Mouse (Mus musculus) intestine, embryonic 16.5 days (tissue): ENCODE data around the gene Ly6g6c. TPM values are rescaled to one million over a fixed set of nuclear protein-coding genes. Genes with fewer than 3 reads are reported as not detected.
A peak's percentile ranks its signal among the peaks of the same experiment; 100 is the strongest.

Experiments
- ATAC-seq: fragments of 200-750 bp; cut with Nextera tagmentation; 2 replicates; pipeline ENCODE4 v1.8.0; 2017; ENCODE audit warnings: moderate TSS enrichment, moderate library complexity
- H3K27ac ChIP-seq: fragments of 300-500 bp; sonication (generic); 2 replicates; pipeline ENCODE4 v1.5.1; 2014; ENCODE audit warnings: mild to moderate bottlenecking, low read length
- H3K27me3 ChIP-seq: fragments of 300-500 bp; sonication (generic); replicated peaks from 2 replicates; pipeline ENCODE4 v1.6.1; 2014; ENCODE audit warnings: low read length, control low read depth, mixed read lengths; ENCODE audit not compliant: control insufficient read depth, insufficient read depth
- H3K36me3 ChIP-seq: fragments of 300-500 bp; sonication (generic); 2 replicates; pipeline ENCODE4 v1.6.1; 2014; ENCODE audit warnings: low read length, control low read depth; ENCODE audit not compliant: control insufficient read depth, insufficient read depth
- H3K4me1 ChIP-seq: fragments of 300-500 bp; sonication (generic); 2 replicates; pipeline ENCODE4 v1.6.1; 2014; ENCODE audit warnings: low read length, control low read depth, mixed read lengths; ENCODE audit not compliant: control insufficient read depth, insufficient read depth
- H3K4me2 ChIP-seq: fragments of 300-500 bp; sonication (generic); 2 replicates; pipeline ENCODE4 v1.6.1; 2014; ENCODE audit warnings: low read depth, low read length, control low read depth
- H3K4me3 ChIP-seq: fragments of 300-500 bp; sonication (generic); 2 replicates; pipeline ENCODE4 v1.5.1; 2014; ENCODE audit warnings: mild to moderate bottlenecking, low read length
- H3K9ac ChIP-seq: fragments of 300-500 bp; sonication (generic); 2 replicates; pipeline ENCODE4 v1.6.1; 2014; ENCODE audit warnings: low read depth, low read length
- H3K9me3 ChIP-seq: fragments of 300-500 bp; sonication (generic); 2 replicates; pipeline ENCODE4 v1.6.1; 2016; ENCODE audit warnings: low read length, control low read depth; ENCODE audit not compliant: control insufficient read depth
- WGBS: fragments of 180-500 bp; shearing (Covaris S2); extraction: QIAGEN DNeasy Blood & Tissue Kit; methylation state at CpG from one replicate; pipeline ENCODE4 v1.1.7; 2014; 5-methylcytosine and 5-hydroxymethylcytosine counted together
- polyA plus RNA-seq: library from polyadenylated mRNA; unstranded; fragments of >200 nt; fragmentation: Nextera tagmentation; extraction: Ambion mirVana; gene quantifications from 2 replicates; pipeline ENCODE4 v1.2.1, GENCODE M21; 2015

Ly6g6c gene
- polyA plus RNA-seq, 1 experiment from 2014 or later, result 0.24 TPM

DNA sequence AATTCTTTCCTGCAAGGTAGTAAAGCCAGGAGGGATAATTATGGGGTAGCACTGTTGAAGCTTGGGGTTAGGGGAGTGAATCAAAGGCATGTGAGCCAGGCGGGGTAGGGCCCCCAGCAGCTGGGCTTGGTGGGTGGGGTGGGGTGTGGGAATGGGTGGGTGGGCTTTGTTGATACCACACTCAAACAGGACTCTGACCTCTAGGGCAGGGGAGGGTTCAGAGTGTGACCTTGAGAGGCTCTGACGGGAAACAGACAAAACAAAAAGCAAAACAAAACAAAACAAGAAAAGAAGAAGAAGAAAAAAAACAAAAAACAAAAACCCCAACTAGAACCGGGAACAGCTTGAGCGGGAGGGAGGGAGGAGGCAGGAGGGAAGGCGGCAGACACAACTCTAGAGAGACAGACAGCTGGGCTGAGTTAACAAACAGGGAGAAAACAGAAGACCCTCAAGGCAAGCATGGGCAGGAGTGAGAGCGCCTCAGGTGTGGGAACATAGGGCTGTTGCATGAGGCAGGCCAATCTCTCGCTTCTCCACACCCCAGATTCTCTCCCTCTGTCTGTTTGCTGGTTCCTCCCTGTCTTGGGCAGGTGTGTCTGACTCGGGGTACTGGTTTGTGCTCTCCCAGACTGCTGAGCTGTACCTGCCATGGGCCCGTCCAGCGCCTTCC lies 11.5 kb downstream of the Ly6g6c start, which contains the start of gene Ly6g6e:
Gene Ly6g6e (plus strand): TSS at position 396 of the 670 bp plus-strand sequence.
- H3K27ac ChIP-seq, result peak within 1 kb of the TSS; percentile 74
- H3K4me3 ChIP-seq, result peak within 1 kb of the TSS; percentile 37
- no peaks in the 10 kb centered on the region for H3K9me3 ChIP-seq
- peak within 1 kb of the TSS; percentile 55 for H3K4me2 ChIP-seq
- H3K36me3 ChIP-seq, result no peaks in the 10 kb centered on the region
- peaks cover 30% of the 10 kb centered on the region for H3K4me1 ChIP-seq
- ATAC-seq, result no peak
- 31% methylated on average over 10 of the region's 10 CpGs for WGBS
- no peaks in the 10 kb centered on the region for H3K27me3 ChIP-seq
- peak within 1 kb of the TSS; percentile 65 for H3K9ac ChIP-seq

DNA sequence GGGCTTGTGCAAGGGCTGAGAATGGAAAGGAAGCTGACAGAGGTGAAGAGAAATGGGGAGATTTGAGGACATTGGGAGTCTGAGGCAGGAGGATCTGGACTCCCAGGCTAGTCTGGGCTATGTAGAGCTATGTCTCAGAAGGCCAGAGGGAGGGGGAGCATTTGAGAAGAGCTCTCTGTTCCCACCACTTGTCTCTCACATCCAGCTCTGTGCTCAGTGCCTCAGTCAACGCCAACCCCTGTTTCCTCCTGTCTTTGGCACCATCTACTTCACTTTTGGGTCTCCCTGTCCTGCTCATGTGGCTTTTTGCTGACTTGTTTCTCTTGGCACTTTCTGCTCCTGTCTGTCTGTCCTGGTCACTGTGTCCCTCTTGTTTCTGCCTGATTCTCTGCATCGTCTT lies 12.1 kb downstream of the Ly6g6c start:
- 0 out of 2 replicates have a peak, but pooled peaks have one; percentile 3 for ATAC-seq
- Histone ChIP-seq H3K27ac (peak overlapping the region; percentile 74), H3K9ac (peak overlapping the region; percentile 65), H3K4me2 (peak overlapping the region; percentile 55), H3K36me3 (no peaks in the 10 kb centered on the region), H3K4me1 (peaks cover 30% of the 10 kb centered on the region), H3K4me3 (peak overlapping the region; percentile 37), H3K27me3 (no peaks in the 10 kb centered on the region), H3K9me3 (no peaks in the 10 kb centered on the region)
- WGBS, result 18% methylated on average over 2 of the region's 2 CpGs

DNA sequence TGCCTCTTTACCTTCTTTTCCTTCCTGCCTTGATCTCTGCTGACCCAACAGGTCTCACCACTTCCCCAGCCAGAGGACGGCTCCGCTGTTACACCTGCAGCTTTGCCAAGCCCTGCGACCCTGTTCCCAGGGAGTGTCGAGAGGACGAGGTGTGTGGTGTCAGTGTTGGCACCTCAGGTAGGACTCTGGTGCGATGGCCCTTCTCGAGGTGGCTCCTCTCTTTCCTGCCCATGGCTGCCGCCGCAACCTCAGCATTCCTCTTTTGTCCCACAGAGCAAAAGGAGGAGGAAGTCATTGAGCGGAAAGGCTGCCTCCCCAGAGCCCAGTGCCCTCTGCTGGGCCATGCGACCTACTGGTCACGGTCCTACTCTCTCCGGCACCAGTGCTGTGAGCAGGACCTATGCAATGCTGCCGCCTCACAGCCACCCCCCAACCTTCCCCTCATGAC lies 12.6 kb downstream of the Ly6g6c start, which contains the start of gene Ly6g6d:
Gene Ly6g6d (minus strand): TSS at position 280 of the 448 bp plus-strand sequence.
- peaks cover 30% of the 10 kb centered on the region for H3K4me1 ChIP-seq
- H3K4me3 ChIP-seq, result peak within 1 kb of the TSS; percentile 37
- ATAC-seq, result peak; percentile 67
- no peaks in the 10 kb centered on the region for H3K9me3 ChIP-seq
- 8% methylated on average over 14 of the region's 14 CpGs for WGBS
- H3K27me3 ChIP-seq, result no peaks in the 10 kb centered on the region
- H3K4me2 ChIP-seq, result peak within 1 kb of the TSS; percentile 55
- no peaks in the 10 kb centered on the region for H3K36me3 ChIP-seq
- H3K27ac ChIP-seq, result peak within 1 kb of the TSS; percentile 74
- peak within 1 kb of the TSS; percentile 65 for H3K9ac ChIP-seq

DNA sequence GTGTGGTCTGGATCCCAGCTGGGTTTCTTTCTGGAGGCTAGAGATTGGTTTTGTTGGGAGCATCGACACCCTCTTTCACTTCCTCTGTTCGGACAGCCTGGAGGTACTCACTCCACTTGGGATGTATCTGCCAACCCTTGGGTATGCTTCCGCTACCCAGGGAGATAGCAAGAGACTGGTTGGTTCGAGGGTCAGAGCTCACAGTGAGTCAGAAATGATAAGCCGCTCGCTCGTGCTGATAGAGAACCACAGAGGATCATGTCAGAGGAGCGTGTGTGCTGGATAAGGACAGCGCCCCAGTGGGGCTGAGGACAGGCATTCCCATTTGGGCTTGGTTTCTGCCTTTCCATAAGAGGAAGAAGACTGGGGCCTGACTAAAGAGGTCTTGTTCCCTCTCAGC lies 14.6 kb downstream of the Ly6g6c start:
- WGBS, result 45% methylated on average over 9 of the region's 9 CpGs
- peak overlapping the region; percentile 43; the same call in 1 of the 2 replicates for H3K9ac ChIP-seq
- peaks cover 27% of the 10 kb centered on the region for H3K4me1 ChIP-seq
- no peak overlapping the region; the same call in 1 of the 2 replicates for H3K4me3 ChIP-seq
- no peaks in the 10 kb centered on the region for H3K27me3 ChIP-seq
- peak overlapping the region; percentile 59 for H3K27ac ChIP-seq
- ATAC-seq, result peak; percentile 85
- peak overlapping the region; percentile 25; the same call in 1 of the 2 replicates for H3K4me2 ChIP-seq
- no peaks in the 10 kb centered on the region for H3K36me3 ChIP-seq
- H3K9me3 ChIP-seq, result no peaks in the 10 kb centered on the region

DNA sequence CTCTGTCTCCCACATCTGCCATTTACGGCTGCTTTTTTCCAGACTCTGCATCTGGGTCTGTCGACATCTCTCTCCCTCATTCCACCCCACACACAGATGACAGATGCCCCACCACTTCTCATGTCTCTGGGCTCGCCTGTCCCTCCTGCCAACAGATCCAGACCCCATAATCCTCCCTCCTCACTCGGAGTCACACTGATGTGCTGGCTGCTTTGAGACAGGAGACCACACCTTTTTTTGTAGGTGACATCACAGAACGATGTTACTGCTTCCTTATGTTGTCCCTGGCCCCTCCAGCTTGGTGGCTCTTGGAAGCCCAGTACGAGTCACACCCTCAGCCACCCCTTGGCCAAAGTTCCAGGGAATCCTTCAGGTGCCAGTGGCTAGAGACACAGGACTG lies 15.1 kb downstream of the Ly6g6c start:
- no peaks in the 10 kb centered on the region for H3K36me3 ChIP-seq
- no peak overlapping the region; the same call in 1 of the 2 replicates for H3K4me3 ChIP-seq
- peak overlapping the region; percentile 25; the same call in 1 of the 2 replicates for H3K4me2 ChIP-seq
- H3K9ac ChIP-seq, result peak overlapping the region; percentile 43; the same call in 1 of the 2 replicates
- 34% methylated on average over 6 of the region's 6 CpGs for WGBS
- peak overlapping the region; percentile 59 for H3K27ac ChIP-seq
- peak; percentile 20 for ATAC-seq
- H3K27me3 ChIP-seq, result no peaks in the 10 kb centered on the region
- no peaks in the 10 kb centered on the region for H3K9me3 ChIP-seq
- H3K4me1 ChIP-seq, result peaks cover 27% of the 10 kb centered on the region

DNA sequence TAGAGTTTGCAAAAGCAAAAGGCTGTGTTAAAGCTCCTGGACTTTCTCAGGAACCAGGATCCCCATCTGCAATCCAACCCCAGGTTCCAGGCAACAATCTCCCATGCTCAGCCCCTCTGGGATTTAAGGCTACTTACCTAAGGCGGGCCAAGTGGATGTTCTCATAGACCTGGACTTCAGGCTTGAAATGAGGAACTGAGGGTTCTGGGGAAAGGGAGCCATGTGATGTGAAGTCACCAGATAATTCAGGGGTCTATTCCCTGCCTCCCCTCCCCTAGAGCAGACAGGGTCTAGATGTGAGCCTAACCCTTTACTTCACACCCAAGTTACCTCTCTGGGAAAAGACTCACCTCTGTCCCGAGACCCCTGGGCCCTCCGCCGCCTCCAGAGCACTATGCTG lies 15.5 kb downstream of the Ly6g6c start:
- ATAC-seq, result no peak
- peaks cover 27% of the 10 kb centered on the region for H3K4me1 ChIP-seq
- H3K36me3 ChIP-seq, result no peaks in the 10 kb centered on the region
- no peaks in the 10 kb centered on the region for H3K27me3 ChIP-seq
- 72% methylated on average over 4 of the region's 4 CpGs for WGBS
- H3K9me3 ChIP-seq, result no peaks in the 10 kb centered on the region
- no peak overlapping the region for H3K4me3 ChIP-seq
- no peak overlapping the region for H3K27ac ChIP-seq
- H3K9ac ChIP-seq, result no peak overlapping the region
- no peak overlapping the region for H3K4me2 ChIP-seq

DNA sequence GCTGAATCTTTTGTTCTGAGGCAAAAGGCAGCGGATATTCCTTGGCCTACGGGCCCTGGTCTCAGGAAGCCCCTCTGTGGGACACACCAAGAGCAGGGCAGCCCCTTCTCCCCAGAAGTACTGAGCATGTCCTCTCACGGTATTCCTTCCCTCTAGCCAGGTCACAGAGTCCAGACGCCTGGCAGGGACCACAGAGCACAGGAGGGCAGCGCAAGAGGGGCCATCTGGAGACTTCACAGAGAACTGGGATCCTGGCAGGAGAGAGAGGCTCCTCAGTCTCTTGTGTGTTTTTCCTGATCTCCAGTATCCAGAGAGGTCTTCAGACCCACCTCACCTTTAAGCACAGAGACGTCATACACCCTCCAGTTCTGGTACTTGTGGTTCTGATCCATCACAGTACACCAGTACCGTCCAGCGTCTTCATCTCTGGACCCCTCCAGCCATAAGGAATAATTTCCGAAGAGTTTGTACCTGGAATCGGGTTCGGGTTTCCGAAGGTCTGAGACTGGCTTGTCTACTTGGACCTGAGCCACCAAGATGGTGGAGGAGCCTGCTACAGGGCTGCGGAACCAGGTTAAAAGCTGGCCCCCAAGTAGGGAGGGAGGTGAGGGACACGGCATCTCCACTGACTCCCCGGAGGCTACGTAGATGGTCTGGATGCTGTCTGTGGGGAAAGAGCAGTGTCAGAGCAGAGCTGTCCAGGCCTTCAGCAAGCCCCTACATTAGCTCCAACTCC lies 17.8 kb downstream of the Ly6g6c start:
- Histone ChIP-seq H3K9ac (no peak overlapping the region), H3K27me3 (no peaks in the 10 kb centered on the region), H3K4me1 (peaks cover 10% of the 10 kb centered on the region), H3K4me2 (no peak overlapping the region), H3K36me3 (no peaks in the 10 kb centered on the region), H3K9me3 (no peaks in the 10 kb centered on the region), H3K27ac (no peak overlapping the region), H3K4me3 (no peak overlapping the region)
- ATAC-seq, result no peak
- 85% methylated on average over 16 of the region's 16 CpGs for WGBS

DNA sequence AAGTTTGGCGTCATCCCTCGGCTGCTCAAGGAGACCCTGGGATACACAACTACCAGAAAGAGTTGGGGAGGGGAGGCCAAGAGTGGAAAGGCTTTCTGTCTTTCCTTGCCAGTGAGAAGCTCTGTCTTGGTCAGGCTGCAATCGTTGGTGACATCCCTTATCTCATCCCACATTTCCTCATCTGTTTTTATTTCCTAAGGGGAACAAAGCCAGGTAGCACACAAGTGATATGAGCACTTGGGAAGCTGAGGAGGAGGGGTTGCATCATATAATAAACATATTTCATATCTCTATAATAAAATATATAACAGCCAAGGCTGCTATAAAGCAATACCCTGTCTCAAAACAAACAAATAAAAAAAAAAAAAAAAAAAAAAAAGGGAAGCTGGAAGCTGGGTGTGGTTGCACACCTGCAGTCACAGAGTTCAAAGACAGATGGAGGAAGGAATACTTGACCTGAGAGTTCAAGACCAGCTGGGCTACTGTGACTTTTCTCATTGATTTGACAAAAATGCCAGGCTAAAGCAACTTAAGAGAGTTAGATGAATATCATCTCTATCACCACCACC lies 18.8 kb downstream of the Ly6g6c start:
- 66% methylated on average over 3 of the region's 3 CpGs for WGBS
- H3K4me2 ChIP-seq, result no peak overlapping the region
- H3K27ac ChIP-seq, result no peak overlapping the region
- ATAC-seq, result no peak
- no peaks in the 10 kb centered on the region for H3K9me3 ChIP-seq
- peaks cover 8% of the 10 kb centered on the region for H3K4me1 ChIP-seq
- no peaks in the 10 kb centered on the region for H3K36me3 ChIP-seq
- H3K9ac ChIP-seq, result no peak overlapping the region
- no peak overlapping the region for H3K4me3 ChIP-seq
- H3K27me3 ChIP-seq, result no peaks in the 10 kb centered on the region

DNA sequence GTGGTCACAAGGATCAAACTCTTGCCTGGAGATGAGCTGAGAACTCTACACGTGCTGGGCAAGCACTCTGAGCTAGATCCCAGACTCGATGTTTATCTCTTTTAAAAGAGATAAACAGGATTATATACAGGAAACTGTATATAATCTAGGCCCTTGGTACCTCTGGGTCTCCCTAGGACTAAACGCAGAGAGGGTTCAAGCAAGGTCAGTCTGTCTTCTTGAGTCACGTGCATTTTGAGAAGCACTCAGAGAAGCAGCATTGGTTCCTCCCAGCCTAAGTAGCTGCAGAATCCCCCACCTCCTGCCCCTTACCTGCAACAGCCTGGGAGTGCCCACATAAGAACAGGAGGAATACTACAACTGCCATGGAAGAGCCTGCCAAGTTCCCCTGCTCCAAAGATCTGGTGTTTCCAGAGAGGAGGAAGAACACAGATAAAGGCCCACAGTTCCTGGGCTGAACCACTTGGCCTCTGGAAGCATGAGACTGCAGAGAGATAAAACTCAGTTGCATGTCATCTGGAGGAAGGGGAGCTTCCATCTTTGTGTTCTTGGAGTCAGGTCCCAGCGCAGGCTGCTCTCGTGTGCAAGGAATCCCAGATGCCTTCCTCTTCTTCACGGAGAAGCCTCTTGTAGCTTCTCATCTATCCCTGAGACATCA lies 20.1 kb downstream of the Ly6g6c start, which contains the start of gene Ly6g6f:
Gene Ly6g6f (minus strand): TSS at position 403 of the 658 bp plus-strand sequence.
- ATAC-seq, result no peak
- no peak within 1 kb of the TSS for H3K9ac ChIP-seq
- WGBS, result 75% methylated on average over 7 of the region's 7 CpGs

More for the DNA sequence above, 20.1 kb downstream of the Ly6g6c start, which contains the start of gene Ly6g6f:
- Histone ChIP-seq H3K27me3 (no peaks in the 10 kb centered on the region), H3K36me3 (no peaks in the 10 kb centered on the region), H3K4me1 (peaks cover 4% of the 10 kb centered on the region), H3K4me2 (no peak within 1 kb of the TSS), H3K27ac (no peak within 1 kb of the TSS), H3K4me3 (no peak within 1 kb of the TSS), H3K9me3 (no peaks in the 10 kb centered on the region)
